ENCODE assay signal across 11 mouse cellular contexts in genomic region chr12:101008648-101009047, GRCm38 (mm10). TPM values are rescaled to one million over a fixed set of nuclear protein-coding genes. Genes with fewer than 3 reads are reported as not detected.
DNase-seq lines count a peak whose midpoint lies in the region; ATAC-seq and TF ChIP-seq lines count a peak whose summit lies in the region.
"Had no signal": no experiment of that assay in that cellular context is flagged by ENCODE, and none has a peak within 500 bp of the region (broad histone marks: within the 10 kb centered on the region; RNA-seq: fewer than 3 reads in every experiment).

No protein-coding gene starts in this region.

- H3K4me3 ChIP-seq in hindbrain, embryonic 12.5 days = no peak overlapping the region
- H3K4me3 ChIP-seq in hindbrain, embryonic 14.5 days (replicated peaks; ENCODE audit: low read length) = no peak overlapping the region
- H3K4me3 ChIP-seq in neural tube, embryonic 13.5 days = no peak overlapping the region
- no peak overlapping the region for H3K4me3 ChIP-seq in forebrain, postnatal 0 days (ENCODE audit: low read depth, low read length)
- no peak overlapping the region for H3K4me3 ChIP-seq in stomach, postnatal 0 days (ENCODE audit: low read depth, low read length)

- TF ChIP-seq CTCF in forebrain, postnatal 0 days (IDR thresholded peaks at IDR 0.05; ENCODE audit: low read depth) = no peak
- no peak for TF ChIP-seq CTCF in stomach, postnatal 0 days (IDR thresholded peaks at IDR 0.05; ENCODE audit: low read depth)

- no peaks in the 10 kb centered on the region for H3K36me3 ChIP-seq in hindbrain, embryonic 12.5 days
- no peaks in the 10 kb centered on the region for H3K36me3 ChIP-seq in hindbrain, embryonic 14.5 days (replicated peaks; ENCODE audit: control insufficient read depth, insufficient read depth)
- H3K36me3 ChIP-seq in neural tube, embryonic 13.5 days = no peaks in the 10 kb centered on the region
- no peaks in the 10 kb centered on the region for H3K36me3 ChIP-seq in forebrain, postnatal 0 days (ENCODE audit: insufficient read depth)
- no peaks in the 10 kb centered on the region for H3K36me3 ChIP-seq in stomach, postnatal 0 days (ENCODE audit: control insufficient read depth, insufficient read depth, low read length)

- H3K9ac ChIP-seq in hindbrain, embryonic 12.5 days = no peak overlapping the region
- H3K9ac ChIP-seq in hindbrain, embryonic 14.5 days = no peak overlapping the region
- 0 out of 2 replicates have a peak overlapping the region, but pooled peaks have one; percentile 9 for H3K9ac ChIP-seq in neural tube, embryonic 13.5 days
- H3K9ac ChIP-seq in forebrain, postnatal 0 days = no peak overlapping the region
- H3K9ac ChIP-seq in stomach, postnatal 0 days (ENCODE audit: low read length) = no peak overlapping the region

- 0 out of 2 replicates have a peak overlapping the region, but pooled peaks have one; percentile 24 for H3K27ac ChIP-seq in hindbrain, embryonic 12.5 days
- no peak overlapping the region for H3K27ac ChIP-seq in hindbrain, embryonic 14.5 days
- peak overlapping the region; percentile 49 for H3K27ac ChIP-seq in neural tube, embryonic 13.5 days (replicated peaks)
- H3K27ac ChIP-seq in forebrain, postnatal 0 days (ENCODE audit: low read depth, low read length) = peak overlapping the region; percentile 45; the same call in 1 of the 2 replicates
- peak overlapping the region; percentile 56 for H3K27ac ChIP-seq in stomach, postnatal 0 days (replicated peaks)
- H3K27ac ChIP-seq: macrophage had no signal

- H3K27me3 ChIP-seq in hindbrain, embryonic 12.5 days = peaks cover 3% of the 10 kb centered on the region; the same call in 1 of the 2 replicates
- H3K27me3 ChIP-seq in hindbrain, embryonic 14.5 days (ENCODE audit: control insufficient read depth, insufficient read depth, low read length) = no peaks in the 10 kb centered on the region
- no peaks in the 10 kb centered on the region for H3K27me3 ChIP-seq in neural tube, embryonic 13.5 days
- H3K27me3 ChIP-seq in forebrain, postnatal 0 days (ENCODE audit: insufficient read depth, low read length) = no peaks in the 10 kb centered on the region
- no peaks in the 10 kb centered on the region for H3K27me3 ChIP-seq in stomach, postnatal 0 days (ENCODE audit: control insufficient read depth, insufficient read depth, low read length)

- H3K4me1 ChIP-seq in hindbrain, embryonic 12.5 days = peaks cover 62% of the 10 kb centered on the region
- H3K4me1 ChIP-seq in hindbrain, embryonic 14.5 days (replicated peaks; ENCODE audit: control insufficient read depth, insufficient read depth, low read length) = peaks cover 31% of the 10 kb centered on the region
- H3K4me1 ChIP-seq in neural tube, embryonic 13.5 days (replicated peaks) = peaks cover 54% of the 10 kb centered on the region
- peaks cover 9% of the 10 kb centered on the region for H3K4me1 ChIP-seq in forebrain, postnatal 0 days (ENCODE audit: insufficient read depth)
- H3K4me1 ChIP-seq in stomach, postnatal 0 days (replicated peaks; ENCODE audit: control insufficient read depth, insufficient read depth) = peaks cover 10% of the 10 kb centered on the region; the same call in 1 of the 2 replicates

- H3K4me2 ChIP-seq in hindbrain, embryonic 12.5 days (replicated peaks) = no peak overlapping the region
- H3K4me2 ChIP-seq in hindbrain, embryonic 14.5 days (replicated peaks) = no peak overlapping the region
- H3K4me2 ChIP-seq in neural tube, embryonic 13.5 days = no peak overlapping the region
- H3K4me2 ChIP-seq in forebrain, postnatal 0 days (ENCODE audit: low read depth) = no peak overlapping the region
- H3K4me2 ChIP-seq in stomach, postnatal 0 days (replicated peaks; ENCODE audit: low read depth) = no peak overlapping the region

- 28% methylated on average over 4 of the region's 4 CpGs for WGBS in hindbrain, embryonic 12.5 days
- 30% methylated on average over 4 of the region's 4 CpGs for WGBS in hindbrain, embryonic 14.5 days
- 28% methylated on average over 4 of the region's 4 CpGs for WGBS in neural tube, embryonic 13.5 days
- WGBS in forebrain, postnatal 0 days = 33% methylated on average over 4 of the region's 4 CpGs
- WGBS in stomach, postnatal 0 days = 42% methylated on average over 4 of the region's 4 CpGs

- no peaks in the 10 kb centered on the region for H3K9me3 ChIP-seq in hindbrain, embryonic 12.5 days (replicated peaks)
- H3K9me3 ChIP-seq in hindbrain, embryonic 14.5 days (ENCODE audit: control insufficient read depth, low read length) = no peaks in the 10 kb centered on the region
- no peaks in the 10 kb centered on the region for H3K9me3 ChIP-seq in neural tube, embryonic 13.5 days
- no peaks in the 10 kb centered on the region for H3K9me3 ChIP-seq in forebrain, postnatal 0 days (ENCODE audit: low read length)
- no peaks in the 10 kb centered on the region for H3K9me3 ChIP-seq in stomach, postnatal 0 days (ENCODE audit: control insufficient read depth, low read length)

- DNase-seq in hindbrain, embryonic 14.5 days (ENCODE audit: low spot score) = no peak
- no peak for DNase-seq in neural tube, embryonic 10.5 days (ENCODE audit: extremely low spot score, low spot score)
- DNase-seq in forebrain, postnatal 0 days = no peak
- no peak for DNase-seq in stomach, postnatal 0 days (ENCODE audit: low spot score)
- DNase-seq in adrenal gland, adult (ENCODE audit: inconsistent age in 2 of 2, low spot score in 1 of 2) = no peak
- DNase-seq: adrenal gland, postnatal 14 days; heart, postnatal 14 days had no signal

- TF ChIP-seq EP300 in stomach, postnatal 0 days (optimal IDR thresholded peaks at IDR 0.05) = no peak

- no peak for ATAC-seq in hindbrain, embryonic 12.5 days (ENCODE audit: low FRiP score)
- no peak for ATAC-seq in hindbrain, embryonic 14.5 days (ENCODE audit: low FRiP score)
- ATAC-seq in neural tube, embryonic 13.5 days (ENCODE audit: low read depth) = no peak
- no peak for ATAC-seq in forebrain, postnatal 0 days
- ATAC-seq in stomach, postnatal 0 days (ENCODE audit: low FRiP score, low TSS enrichment) = no peak
- ATAC-seq in CD4-positive, CD25-positive, alpha-beta regulatory T cell, adult 4 months = no peak

RNA-seq across cellular contexts. Expression of gene Ccdc88c, which starts 20.2 kb away (rescaled TPM):
- polyA plus RNA-seq in hindbrain, embryonic 12.5 days (2016; fragmentation: Nextera tagmentation; extraction: Ambion mirVana) = 15.0 and 17.7 TPM in 2 replicates
- 11.1 and 13.3 TPM in 2 replicates for polyA plus RNA-seq in hindbrain, embryonic 14.5 days (2014; fragmentation: Nextera tagmentation; extraction: Ambion mirVana)
- polyA plus RNA-seq in neural tube, embryonic 13.5 days (2015; fragmentation: Nextera tagmentation; extraction: Ambion mirVana) = 11.0 and 11.8 TPM in 2 replicates
- total RNA-seq in forebrain, postnatal 0 days (2014; rRNA removed) = 31.3 and 31.5 TPM in 2 replicates
- 12.4 and 14.6 TPM in 2 replicates for polyA plus RNA-seq in forebrain, postnatal 0 days (2015; fragmentation: Nextera tagmentation; extraction: Ambion mirVana)
- 5.7 and 6.0 TPM in 2 replicates for polyA plus RNA-seq in stomach, postnatal 0 days (2015; fragmentation: Nextera tagmentation; extraction: Ambion mirVana)
- polyA plus RNA-seq in CD4-positive, CD25-positive, alpha-beta regulatory T cell, adult 4 months (2017; shearing (Covaris generic)) = 100 to 1,000 TPM in 1 of 2 experiments, 10 to 100 TPM in 1; 89.5 to 106 TPM
